Mouse (Mus musculus) olfactory bulb, adult 2 months (tissue): Measurements from ENCODE around the gene Pidd1.

Source experiments
- CTCF ChIP-seq: fragments of 200-500 bp; IDR thresholded peaks from 2 replicates; pipeline ENCODE4 v1.5.1; 2012; ENCODE audit warnings: low read depth, mild to moderate bottlenecking, low read length, moderate library complexity; ENCODE audit not compliant: insufficient read depth
- POLR2A ChIP-seq: fragments of 200-500 bp; IDR thresholded peaks from 2 replicates; pipeline ENCODE4 v1.6.1; 2012; ENCODE audit warnings: mild to moderate bottlenecking, low read depth, low read length, moderate library complexity; ENCODE audit not compliant: insufficient read depth

- TF ChIP-seq CTCF (no peak), POLR2A (no peak)
Observed at GRCm38 (mm10) chr7:141441460-141441859, 2.4 kb downstream of the Pidd1 start.
